Mouse (Mus musculus) embryo, embryonic 11 days (tissue): ENCODE data around the gene Gm7534.
A peak's percentile ranks its signal among the peaks of the same experiment; 100 is the strongest.

Experiments used
- DNase-seq: peaks from one replicate; pipeline ENCODE4 v3.0.0-alpha.2; 2015

Gene Gm7534

DNA sequence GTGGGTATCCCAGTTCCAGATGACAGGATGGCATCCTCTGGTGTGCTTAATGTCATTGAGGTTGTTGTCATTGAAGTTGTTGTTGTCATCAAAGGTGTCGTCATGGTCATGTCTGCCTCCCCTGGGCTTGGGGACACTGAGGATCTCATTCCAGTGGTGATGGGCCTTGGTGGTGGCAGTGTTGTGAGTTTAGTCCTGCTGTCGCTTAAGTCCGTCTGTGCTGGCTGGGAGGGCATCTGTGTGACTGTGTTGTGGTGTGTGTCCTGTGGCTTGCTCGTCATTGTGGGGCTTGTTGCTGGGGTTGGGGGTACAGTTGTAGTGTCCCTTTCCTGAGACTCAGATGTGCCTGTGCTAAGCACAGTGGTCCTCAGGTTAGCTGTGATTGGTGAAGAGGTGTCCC, at the start of gene Gm7534:
Gm7534 (minus strand) TSS at position 101 of the 400 bp plus-strand sequence.
- DNase-seq: no peak

DNA sequence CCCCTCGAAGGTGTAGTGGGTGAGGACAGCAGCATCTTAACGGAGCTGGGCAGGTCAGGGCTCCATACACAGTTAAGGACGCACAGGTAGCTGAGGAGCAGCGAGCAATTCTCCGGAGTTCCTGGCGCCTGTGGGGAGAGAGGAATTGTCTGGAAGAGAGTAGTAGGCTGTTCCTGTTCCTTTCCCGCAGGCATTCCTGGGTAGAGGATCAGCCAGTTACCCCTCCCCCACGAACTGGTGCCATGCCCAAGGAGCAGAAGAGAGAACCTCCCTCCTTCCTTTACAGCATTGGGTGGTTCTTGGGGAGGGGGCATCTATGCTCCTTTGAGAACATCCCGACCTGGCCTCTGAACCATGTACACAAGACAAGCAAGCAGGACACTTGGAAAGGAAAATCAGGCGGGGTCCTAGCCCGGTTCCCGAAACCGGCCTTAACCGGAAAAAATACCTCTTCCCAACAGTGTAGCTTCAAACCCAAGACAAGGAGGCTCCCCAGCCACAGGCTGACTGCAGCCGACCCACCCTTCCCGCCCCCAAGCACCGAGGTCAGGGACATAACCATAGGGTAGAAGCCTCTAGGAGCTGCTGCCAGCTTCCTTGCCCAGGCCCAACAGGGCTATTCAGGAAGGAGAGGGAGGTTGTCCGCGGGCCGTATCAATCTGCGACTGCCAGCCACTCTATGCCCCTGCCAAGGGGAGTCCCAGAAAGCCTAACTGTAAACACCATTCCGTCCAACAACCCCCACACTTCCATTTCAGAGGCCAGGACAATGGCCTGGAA, 49.5 kb upstream of the Gm7534 start:
- peak; percentile 50 for DNase-seq

DNA sequence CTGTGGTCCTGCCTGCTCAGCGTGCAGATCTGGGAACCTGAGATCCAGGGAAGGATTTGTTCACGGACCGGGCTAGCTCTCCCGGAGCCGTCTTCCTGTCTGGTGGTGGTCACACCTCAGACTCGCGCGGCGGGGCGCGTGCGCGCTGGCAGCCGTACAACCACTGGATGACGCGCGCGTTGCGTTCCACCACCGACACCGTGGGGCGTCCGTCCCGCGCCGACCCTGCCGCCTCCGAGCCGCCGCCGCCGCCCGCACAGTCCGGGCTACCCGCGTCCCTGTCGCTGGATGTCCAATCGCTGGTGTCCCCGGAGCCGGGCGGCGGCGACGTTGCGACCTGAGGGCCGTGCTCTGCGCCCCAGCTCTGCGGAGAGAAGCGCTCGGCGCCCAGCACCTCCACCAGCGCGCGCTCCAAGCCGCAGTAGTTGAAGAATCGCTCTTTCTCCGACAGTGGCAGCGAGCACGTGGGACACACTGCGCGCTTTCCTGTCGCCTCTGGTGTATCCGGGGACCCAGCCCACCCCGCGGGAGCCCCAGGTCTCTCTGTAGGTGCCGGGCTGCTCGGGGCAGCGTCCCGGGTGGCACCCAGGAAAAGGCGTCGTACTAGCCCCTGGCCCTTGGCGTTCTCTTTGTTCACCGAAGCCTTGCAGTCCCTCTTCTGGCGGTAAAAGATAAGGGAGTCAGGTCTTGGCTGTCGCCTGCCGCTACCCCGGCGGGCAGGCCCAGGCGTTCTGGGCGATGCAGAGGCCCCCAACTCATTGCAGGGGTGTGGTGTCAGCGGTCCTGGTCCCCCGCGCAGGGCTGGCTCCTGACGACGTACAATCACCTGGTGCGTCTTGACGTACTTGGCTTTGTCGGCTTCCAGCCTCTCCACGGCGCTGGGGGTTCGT, 48.7 kb upstream of the Gm7534 start:
- DNase-seq: peak; percentile 72

DNA sequence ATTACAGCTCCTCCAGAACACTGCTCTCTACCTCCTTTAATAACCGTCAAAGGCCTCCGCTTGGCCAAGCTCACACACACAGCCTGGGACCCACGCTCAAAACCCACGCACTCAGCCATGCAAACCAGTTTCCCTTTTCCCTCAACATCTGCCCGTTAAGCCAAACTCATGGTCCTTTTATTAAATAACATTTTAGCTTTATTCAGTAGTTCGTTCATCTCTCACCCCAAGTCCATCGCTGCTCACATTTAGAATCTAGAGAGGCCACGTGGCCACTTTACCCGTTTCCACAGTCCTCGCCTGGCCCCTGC, 48.1 kb upstream of the Gm7534 start:
- no peak for DNase-seq

DNA sequence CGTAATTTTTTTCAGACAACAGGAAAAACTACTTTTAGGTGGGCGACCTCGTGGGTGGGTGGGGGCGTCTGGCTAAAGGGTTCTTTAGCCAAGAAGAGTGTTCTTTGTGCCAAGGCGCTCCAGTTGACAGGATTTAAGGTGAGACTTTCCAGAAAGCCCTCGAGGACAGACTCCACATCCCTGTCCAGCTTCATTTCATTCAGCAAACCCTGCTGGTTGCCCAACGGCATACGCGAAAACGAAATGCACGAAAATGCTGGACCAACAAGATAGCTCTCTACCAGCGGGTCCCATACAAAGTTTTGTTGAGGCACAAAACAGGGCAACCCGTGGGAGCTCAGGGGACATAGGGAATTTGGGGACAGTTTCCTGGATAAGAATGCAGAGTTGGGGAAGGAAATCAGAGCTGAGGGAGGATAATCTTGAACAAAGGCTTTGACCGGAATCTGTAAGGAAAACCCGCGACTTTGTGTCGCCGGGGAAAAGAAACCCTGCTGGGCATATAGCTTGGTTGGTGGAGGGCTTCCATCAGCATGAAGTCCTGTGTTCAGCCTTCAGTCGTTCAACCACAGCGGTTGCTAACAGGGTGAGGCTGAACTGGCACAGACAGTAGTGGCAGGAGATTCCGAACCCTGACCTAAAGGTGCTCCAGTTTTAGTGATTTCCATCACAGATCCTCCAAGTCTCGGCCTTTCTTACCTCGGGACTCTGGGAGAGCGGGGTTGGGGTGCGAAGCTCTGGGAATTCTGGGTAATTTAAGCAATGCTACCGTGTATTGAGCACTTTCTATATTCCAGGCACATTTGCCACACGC, 47.5 kb upstream of the Gm7534 start:
- DNase-seq: peak; percentile 41

DNA sequence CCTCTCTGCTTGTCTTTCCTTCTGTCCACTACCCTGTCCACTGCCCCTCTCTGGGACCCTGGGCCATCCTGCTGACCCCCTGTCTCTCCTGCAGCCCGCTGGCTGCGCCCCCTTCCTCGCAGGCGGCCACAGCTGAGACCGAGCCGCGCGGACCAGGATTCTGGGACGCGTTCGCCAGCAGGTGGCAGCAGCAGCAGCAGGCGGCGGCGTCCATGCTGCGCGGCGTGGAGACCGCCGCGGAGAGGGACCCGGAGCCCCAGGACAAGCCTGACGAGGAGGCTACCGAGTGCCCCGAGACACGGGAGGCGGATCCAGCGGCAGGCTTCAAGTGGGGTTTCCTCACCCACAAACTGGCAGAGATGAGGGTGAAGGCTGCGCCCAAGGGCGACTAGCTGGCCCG, 46.8 kb upstream of the Gm7534 start:
- DNase-seq: peak; percentile 90

DNA sequence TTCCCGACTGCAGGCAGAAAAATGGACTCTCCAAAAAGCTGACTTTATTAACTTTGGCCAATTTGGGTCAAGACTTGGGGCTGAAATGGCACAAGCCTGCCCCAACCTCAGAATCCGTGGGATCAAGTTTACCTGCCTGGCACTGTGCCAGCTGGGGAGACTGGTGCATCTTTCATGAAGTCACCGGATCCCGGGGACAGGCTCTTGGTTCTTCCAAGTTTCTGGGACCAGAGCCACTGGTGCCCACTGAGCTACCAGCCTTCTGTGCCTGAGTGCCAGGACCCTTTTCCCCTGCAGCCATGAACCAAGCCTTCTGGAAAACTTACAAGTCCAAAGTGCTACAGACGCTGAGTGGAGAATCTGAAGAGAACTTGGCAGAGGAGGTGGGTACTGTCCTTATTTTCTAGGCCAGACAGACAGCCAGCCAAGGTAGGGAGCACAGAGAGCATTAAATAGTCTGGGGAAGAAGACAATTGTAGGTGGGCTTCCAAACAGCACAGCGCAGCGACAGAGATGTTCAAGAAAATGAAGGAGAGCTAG, 44.0 kb upstream of the Gm7534 start, which contains the start of gene Gm30191:
Gm30191 (plus strand) TSS at position 217 of the 540 bp plus-strand sequence.
- no peak for DNase-seq

DNA sequence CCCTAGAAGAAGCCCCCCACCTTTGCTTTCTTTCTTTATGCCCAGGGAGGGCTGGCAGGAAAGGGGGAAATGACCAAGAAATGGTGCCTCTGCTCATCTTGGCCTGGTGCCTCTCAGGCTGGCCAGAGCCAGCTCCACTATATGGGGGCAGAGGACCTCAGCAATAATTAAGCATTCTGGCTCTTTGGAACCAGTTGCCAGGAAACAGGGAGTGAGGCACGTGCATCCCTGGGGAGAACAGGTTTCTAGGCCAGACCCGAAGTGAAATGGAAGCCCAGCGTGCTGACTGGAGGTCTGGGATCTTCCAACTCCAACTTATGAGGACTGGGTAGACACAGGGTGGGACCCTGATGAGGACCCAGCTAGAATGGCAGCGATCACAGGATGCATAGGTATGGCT, 43.5 kb upstream of the Gm7534 start:
- DNase-seq: no peak

DNA sequence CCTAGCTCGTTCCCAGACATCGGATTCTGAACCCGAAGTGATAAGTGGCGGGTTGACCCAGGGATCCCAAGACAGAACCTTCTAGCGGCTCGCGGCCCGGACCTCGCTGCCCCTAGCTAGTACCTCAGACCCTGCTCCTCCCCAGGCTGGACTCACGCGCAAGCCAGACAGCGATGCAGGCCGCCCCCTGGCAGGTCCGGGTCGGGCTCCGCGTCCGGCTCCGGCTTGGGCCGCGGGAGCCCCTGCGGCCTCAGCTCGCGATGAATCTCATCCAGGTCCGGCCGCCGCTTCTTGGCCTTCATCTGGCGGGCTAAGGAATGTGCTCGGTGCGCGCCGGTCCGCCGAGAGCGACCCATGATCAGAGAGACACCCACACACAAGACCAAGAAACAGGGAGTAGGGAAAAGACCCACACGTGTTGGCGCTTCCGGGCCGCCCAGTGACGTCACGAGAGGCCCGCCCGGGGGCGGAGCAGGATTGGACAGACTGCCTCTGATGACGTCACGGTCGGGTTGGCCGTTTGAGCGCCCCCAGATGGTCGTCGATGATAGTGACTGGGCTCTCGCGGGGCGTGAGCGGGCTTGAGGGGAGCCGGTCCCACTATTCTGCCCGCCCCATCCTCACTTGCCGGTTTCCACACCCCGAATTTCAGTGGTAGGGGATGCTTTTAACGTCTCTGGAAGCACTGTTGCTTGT, 42.5 kb upstream of the Gm7534 start, which contains the start of gene Zfp593:
Zfp593 (minus strand) TSS at position 445 of the 696 bp plus-strand sequence.
- peak; percentile 95 for DNase-seq

DNA sequence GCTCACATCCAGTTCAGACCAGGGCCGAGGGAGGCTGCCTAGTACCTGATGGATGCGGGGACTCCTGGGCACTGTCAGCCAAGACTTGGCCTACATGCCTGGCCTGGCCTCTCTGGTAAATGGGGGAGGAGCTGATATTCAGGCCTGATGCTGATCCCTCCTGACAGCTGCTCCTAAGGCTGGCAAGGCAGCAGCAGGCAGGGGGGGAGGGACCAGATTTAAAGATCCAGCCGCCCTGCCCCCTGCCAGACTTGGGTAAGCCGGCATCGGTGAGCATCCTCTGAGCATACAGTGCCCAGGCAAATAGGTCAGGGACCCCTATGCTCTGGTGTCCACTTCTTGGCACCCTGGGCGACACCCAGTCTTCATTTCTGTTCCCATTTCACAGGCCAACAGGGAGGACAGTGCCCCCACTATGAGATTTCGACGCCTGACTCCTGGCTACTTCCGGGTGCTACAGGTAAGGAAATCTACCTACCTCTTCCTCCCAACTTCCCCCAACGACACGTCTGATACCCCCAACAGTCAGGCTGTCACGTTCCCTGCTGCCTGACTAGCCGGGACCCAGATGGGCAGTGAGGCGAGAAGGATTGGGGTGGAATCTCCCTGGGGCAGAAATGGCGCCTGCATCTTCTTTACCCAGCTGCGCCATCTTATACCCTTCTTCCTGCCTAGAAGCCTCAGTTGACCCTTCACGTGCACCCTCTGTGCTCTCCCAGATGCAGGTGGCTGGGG, 40.9 kb upstream of the Gm7534 start, which contains the start of gene E130218I03Rik:
E130218I03Rik (plus strand) TSS at position 147 of the 735 bp plus-strand sequence.
- DNase-seq: no peak

DNA sequence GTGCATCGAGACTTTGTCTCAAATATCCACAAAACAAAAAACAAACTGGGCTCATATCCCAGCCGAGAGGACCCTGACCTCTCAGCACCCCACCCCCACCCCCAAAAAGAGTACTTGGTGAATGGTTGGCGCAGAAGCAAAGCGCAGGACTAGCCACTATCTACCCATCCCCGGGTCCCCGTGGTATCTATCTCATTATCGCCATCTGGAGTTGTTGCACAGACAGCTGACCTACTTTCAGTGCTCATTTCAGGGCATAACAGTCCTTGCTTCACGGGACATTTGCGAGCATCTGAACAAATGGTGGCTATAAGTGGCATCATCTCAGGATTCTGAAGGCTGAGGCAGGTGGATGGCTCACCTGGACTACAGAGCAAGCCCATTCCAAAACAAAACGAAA, 35.9 kb upstream of the Gm7534 start:
- DNase-seq: no peak

DNA sequence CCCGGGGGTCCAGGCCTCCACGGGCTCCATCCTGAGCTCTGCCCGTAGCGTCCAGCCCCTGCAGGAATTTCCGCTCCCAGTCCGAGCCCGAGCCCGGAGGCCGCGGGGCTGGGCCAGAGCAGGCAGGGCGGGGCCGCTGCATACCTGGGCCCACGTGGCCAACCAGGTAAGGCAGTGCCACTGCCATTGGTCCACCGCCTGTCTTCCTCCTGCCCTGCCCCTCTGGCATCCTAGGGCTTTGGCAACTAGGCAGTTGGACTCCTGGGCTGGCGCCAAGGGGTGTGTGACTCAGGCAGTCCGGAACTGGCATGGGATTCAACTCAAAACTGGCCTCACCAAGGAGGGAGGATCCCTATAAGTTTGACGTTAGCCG, 35.5 kb upstream of the Gm7534 start, which contains the start of gene Cnksr1:
Cnksr1 (minus strand) TSS at position 121 of the 373 bp plus-strand sequence.
- DNase-seq: no peak

DNA sequence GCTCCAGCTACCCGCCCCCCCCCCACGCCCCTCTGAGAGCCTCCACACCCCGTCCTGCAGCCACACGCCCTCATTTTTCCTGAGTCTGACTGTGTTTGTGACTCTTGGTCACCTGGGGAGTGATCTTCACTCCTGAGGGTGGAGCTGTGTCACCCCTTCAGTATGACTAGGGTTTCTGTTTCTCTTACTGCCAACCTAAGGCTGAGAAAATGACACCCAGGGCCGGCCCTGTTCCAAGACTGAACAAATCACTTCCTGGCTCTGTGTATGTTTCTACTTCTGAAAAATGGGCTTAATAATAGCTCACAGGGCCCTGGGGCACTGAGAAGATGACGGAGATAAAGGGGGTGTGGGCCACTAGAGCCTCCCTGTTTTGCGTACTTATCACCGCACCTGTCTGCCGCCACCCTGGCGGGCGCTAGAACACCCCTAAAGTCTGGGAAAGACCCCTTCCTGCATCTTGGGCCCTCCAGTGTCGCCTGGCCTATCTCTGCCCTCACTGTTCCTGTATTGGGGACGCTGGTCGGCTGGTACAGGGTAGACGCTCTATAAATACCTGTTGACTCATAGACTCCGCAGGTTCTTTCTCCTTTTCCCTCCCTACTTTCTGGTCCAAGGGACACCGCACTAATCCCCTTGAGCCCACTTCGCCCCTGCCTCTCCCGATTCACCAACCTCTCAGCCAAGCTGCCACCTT, 34.9 kb upstream of the Gm7534 start:
- DNase-seq: no peak

DNA sequence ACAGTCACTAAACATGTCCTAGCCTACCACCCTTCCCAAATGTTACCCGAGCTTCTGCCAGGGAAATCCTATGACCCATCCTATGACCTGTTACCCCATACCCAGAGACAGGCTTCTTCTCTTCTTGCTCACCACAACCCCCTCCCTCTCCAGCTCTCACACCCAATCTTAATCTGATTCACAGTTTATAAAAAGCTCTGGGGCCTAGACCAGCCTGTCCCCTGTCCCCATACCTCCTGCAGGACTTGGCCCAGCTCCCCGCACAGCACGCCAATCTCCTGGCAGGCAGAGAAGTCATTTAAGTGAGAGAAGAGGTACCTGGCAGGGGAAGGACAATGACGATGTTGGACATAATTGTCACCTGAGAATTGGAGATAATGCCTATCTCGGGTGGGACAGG, 32.1 kb upstream of the Gm7534 start:
- DNase-seq: no peak

DNA sequence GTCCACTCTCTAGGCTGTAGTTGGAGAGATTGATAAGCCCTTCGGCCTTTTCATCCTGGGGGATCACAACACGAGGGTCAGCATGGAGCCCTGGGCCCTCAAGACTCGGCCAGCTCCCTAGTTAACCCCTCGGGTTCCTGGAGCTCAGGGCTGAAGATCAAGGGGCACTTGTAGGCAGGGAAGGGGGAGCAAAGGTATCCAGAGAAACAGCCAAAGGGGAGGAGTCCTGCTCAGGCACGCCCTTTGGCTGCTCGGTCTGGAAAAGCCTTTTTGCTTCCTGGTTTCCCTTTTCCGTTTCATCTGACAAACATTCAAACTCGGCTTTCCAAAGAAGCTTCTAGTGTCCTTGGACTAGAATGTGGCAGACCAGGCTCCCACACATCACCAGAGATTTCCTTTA, 27.6 kb upstream of the Gm7534 start:
- DNase-seq: no peak

DNA sequence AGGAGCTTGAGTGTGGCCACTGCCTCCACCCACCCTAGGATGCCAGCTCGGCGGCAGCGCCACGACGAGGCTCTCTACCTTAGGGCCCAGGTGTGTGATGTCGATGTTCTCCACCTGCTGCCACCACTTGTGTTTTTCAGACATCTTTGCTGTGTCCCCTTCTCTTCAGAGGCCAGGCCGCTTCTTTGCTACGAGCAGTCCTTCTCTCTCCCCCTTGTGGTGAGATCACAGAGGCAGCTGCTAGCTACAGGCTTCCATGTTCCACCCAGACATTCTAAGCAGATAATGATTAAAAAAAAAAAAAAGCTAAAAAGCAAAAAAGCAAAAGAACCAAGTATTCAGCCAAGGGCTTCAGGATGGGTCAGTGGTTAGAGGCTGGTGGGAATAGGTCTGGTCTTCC, 24.4 kb upstream of the Gm7534 start, which contains the start of gene Catsper4:
Catsper4 (minus strand) TSS at position 190 of the 400 bp plus-strand sequence.
- no peak for DNase-seq

DNA sequence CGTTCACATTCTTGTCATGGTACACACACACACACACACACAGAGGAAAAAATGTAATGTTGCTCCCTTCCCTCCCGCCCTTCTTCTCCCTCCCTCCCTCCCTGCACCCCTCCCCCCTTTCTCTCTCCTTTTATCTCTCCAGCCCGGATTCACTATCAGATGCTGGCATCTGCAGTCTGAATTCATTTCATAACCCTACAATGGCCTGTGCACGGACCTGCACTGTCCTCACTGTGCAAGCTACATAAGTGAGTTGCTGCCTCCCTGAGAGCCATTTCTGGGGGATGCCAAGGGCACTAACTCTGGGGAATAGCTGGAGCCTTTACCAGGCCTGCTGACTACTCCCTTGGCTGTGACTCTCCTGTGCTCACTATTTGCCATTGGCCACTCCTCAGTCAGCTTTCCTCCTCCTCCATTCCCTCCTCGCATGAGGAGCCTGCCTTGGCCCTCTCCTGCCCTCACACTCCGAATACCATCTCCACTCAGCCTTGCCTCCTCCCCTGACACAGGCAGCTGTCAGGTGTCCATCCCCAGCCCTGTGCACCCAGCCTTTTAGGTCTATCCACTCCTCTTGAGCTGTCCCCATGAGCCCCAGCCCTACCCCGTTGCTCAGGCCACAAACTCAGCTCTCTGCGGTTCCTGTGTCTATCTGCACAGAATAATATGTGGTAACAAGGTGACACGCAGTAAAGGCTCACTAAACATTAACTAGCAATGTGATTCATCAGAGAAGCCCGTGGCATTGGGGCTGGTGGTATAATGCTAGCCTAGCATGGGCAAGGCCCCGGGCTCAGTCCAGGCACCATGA, 20.2 kb upstream of the Gm7534 start:
- no peak for DNase-seq

DNA sequence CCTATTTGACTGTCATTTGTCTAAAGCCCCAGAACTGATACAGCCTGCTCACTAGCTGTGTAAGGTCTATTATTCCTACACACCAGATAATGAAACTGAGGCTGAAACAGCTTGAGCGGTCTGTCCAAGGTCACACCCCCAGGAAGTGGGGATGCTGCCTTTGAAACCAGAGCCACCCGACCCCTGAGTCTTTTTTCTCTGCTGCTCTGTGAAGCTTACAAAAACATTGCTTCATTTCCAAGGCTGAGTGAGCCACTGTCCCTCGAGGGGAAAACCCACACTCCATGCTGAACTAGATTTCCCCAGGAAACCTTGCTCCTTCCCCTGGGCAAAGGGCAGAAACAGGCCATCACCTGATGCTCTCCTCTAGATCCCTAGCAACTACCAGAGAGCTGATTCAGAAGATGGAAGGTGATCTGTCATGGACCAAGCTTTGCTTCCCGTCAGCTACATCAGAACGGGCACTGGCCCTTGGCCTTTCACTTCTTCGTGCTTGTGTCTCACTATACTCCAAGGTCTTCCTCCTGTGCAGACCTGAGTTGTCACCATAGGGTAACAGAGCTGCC, 3.8 kb upstream of the Gm7534 start:
- no peak for DNase-seq

DNA sequence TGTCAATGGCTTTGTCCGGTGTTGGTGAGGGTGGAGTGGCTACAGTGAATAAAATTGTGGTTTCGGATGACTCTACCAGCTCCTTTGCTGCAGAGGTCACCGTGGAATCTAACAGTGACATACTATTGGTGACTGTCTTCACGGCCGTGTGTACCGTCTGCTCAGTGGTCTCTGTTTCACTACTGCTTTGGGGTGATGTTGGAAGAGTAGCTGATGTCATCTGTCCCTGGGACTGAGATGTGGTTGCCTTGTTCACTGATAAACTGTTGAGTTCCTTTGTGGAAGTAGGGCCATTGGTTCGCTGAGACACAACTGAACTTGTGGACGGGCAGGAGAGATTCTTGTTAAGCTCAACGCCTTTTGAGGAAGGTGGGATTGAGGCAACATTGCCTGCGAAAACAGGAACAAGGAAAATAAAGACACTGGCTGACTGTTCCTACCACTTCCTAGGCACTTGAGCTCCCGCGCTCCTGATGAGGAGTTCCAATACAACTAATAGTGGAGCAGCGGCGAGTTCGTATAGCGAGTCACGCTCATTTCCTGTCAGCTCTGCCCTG, 614 bp upstream of the Gm7534 start:
- DNase-seq: no peak
